Mouse (Mus musculus): ENCODE results near the gene Memo1. TPM values are rescaled to one million over a fixed set of nuclear protein-coding genes. Genes with fewer than 3 reads are reported as not detected.
"Not testable (repeated sequence)": the region's sequence is repeated elsewhere in the genome, so short reads cannot be mapped to it uniquely, and the experiment has no call there.

The Memo1 gene
- 10 to 100 TPM; 62.2 to 65.7 TPM for total RNA-seq (2021)

GRCm38 (mm10) chr17:74295026-74295970 lies at the start of gene Memo1:
Gene Memo1 (minus strand): TSS chr17:74295521.
- peak; percentile 77 to 94 for DNase-seq (ENCODE audit: extremely low spot score in 1 of 2, low spot score in 2 of 2)
- intact Hi-C loops (cut with DNase I): loop anchor here (5.0 kb wide), 1 partner anchor 273 kb away; no protein-coding TSS in a partner anchor

GRCm38 (mm10) chr17:74341151-74341550 lies 45.8 kb upstream of the Memo1 start:
- intact Hi-C loops (cut with DNase I): no loop called here

GRCm38 (mm10) chr17:74338937-74339804 lies 43.9 kb upstream of the Memo1 start, which contains the start of gene Spast:
Gene Spast (plus strand): TSS chr17:74338987.
- peak; percentile 16 to 85 for DNase-seq (ENCODE audit: extremely low spot score in 1 of 2, low spot score in 2 of 2)
- intact Hi-C loops (cut with DNase I): no loop called here

More at GRCm38 (mm10) chr17:74341151-74341550, 45.8 kb upstream of the Memo1 start:
- no peak for DNase-seq (ENCODE audit: extremely low spot score in 1 of 2, low spot score in 2 of 2)

GRCm38 (mm10) chr17:74338225-74338931 lies 43.1 kb upstream of the Memo1 start:
- intact Hi-C loops (cut with DNase I): no loop called here
- DNase-seq (ENCODE audit: extremely low spot score in 1 of 2, low spot score in 2 of 2): peak; percentile 94 to 96

- DNase-seq (ENCODE audit: extremely low spot score in 1 of 2, low spot score in 2 of 2): no peak
- intact Hi-C loops (cut with DNase I): no loop called here
Measured at GRCm38 (mm10) chr17:74331049-74331676, 35.8 kb upstream of the Memo1 start.

- intact Hi-C loops (cut with DNase I): not testable (repeated sequence)
- DNase-seq (ENCODE audit: extremely low spot score in 1 of 2, low spot score in 2 of 2): peak in 1 of 2 experiments; percentile 55
Measured at GRCm38 (mm10) chr17:74328146-74328545, 32.8 kb upstream of the Memo1 start.

GRCm38 (mm10) chr17:74327195-74327594 lies 31.9 kb upstream of the Memo1 start:
- DNase-seq (ENCODE audit: extremely low spot score in 1 of 2, low spot score in 2 of 2): not testable (repeated sequence)

GRCm38 (mm10) chr17:74323844-74324243 lies 28.5 kb upstream of the Memo1 start, which contains the start of gene Dpy30:
Gene Dpy30 (minus strand): TSS chr17:74323944.
- no peak for DNase-seq (ENCODE audit: extremely low spot score in 1 of 2, low spot score in 2 of 2)
- intact Hi-C loops (cut with DNase I): no loop called here

More at GRCm38 (mm10) chr17:74327195-74327594, 31.9 kb upstream of the Memo1 start:
- intact Hi-C loops (cut with DNase I): not testable (repeated sequence)

- intact Hi-C loops (cut with DNase I): no loop called here
- no peak for DNase-seq (ENCODE audit: extremely low spot score in 1 of 2, low spot score in 2 of 2)
Measured at GRCm38 (mm10) chr17:74322400-74323054, 27.2 kb upstream of the Memo1 start.

- DNase-seq (ENCODE audit: extremely low spot score in 1 of 2, low spot score in 2 of 2): no peak
- intact Hi-C loops (cut with DNase I): no loop called here
Measured at GRCm38 (mm10) chr17:74318721-74319120, 23.4 kb upstream of the Memo1 start.

- DNase-seq (ENCODE audit: extremely low spot score in 1 of 2, low spot score in 2 of 2): peak; percentile 78 to 92
- intact Hi-C loops (cut with DNase I): no loop called here
Measured at GRCm38 (mm10) chr17:74316309-74316863, 21.1 kb upstream of the Memo1 start.

GRCm38 (mm10) chr17:74315445-74316308 lies 20.4 kb upstream of the Memo1 start:
- intact Hi-C loops (cut with DNase I): no loop called here

GRCm38 (mm10) chr17:74306021-74306420 lies 10.7 kb upstream of the Memo1 start:
- intact Hi-C loops (cut with DNase I): no loop called here
- no peak for DNase-seq (ENCODE audit: extremely low spot score in 1 of 2, low spot score in 2 of 2)

More at GRCm38 (mm10) chr17:74315445-74316308, 20.4 kb upstream of the Memo1 start:
- no peak for DNase-seq (ENCODE audit: extremely low spot score in 1 of 2, low spot score in 2 of 2)

- intact Hi-C loops (cut with DNase I): no loop called here
Measured at GRCm38 (mm10) chr17:74305616-74306015, 10.3 kb upstream of the Memo1 start.

GRCm38 (mm10) chr17:74304060-74304459 lies 8.7 kb upstream of the Memo1 start:
- DNase-seq (ENCODE audit: extremely low spot score in 1 of 2, low spot score in 2 of 2): no peak

More at GRCm38 (mm10) chr17:74305616-74306015, 10.3 kb upstream of the Memo1 start:
- DNase-seq (ENCODE audit: extremely low spot score in 1 of 2, low spot score in 2 of 2): no peak

GRCm38 (mm10) chr17:74300089-74300488 lies 4.8 kb upstream of the Memo1 start:
- DNase-seq (ENCODE audit: extremely low spot score in 1 of 2, low spot score in 2 of 2): no peak
- intact Hi-C loops (cut with DNase I): no loop called here

More at GRCm38 (mm10) chr17:74304060-74304459, 8.7 kb upstream of the Memo1 start:
- intact Hi-C loops (cut with DNase I): no loop called here

Data from left cerebral cortex, postnatal 10 days (tissue).